Mouse (Mus musculus) bone marrow macrophage, adult 2 months (primary cell): ENCODE measurements around the gene Galm.

Experiments used
- CTCF ChIP-seq: IDR thresholded peaks from 2 replicates; pipeline ENCODE4 v1.5.1; 2012; ENCODE audit warnings: low read depth, mild to moderate bottlenecking, low read length, moderate library complexity
- POLR2A ChIP-seq: IDR thresholded peaks from 2 replicates; pipeline ENCODE4 v1.6.1; 2012; ENCODE audit warnings: mild to moderate bottlenecking, low read depth, low read length, borderline replicate concordance

DNA sequence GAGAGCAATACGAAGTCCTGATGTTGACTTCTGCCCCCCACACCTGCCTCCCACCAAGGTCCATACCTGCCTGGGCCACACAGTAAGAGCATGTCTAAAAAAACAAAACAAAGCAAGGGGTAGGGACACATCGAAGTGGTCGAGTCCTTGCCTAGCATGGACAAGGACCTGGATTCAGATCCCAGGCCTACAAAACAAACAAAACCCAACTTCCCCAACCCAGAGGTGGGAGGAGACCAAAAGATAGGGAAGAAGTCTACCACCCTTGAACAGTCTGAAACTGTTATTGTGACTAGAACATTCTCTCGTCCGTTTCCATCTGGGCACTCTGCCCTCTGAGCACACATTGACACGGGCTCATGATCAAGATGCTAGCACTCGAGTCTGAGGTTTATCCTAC, 107.1 kb downstream of the Galm start:
- TF ChIP-seq CTCF (no peak), POLR2A (no peak)
